Mouse (Mus musculus) MEL (cell line): Measurements from ENCODE around the gene Nnmt.

Source experiments
- CTCF ChIP-seq, 3 experiments: IDR thresholded peaks in 2 of 3; conservative IDR thresholded peaks in 1 of 3; 2 replicates each; pipeline ENCODE4 v1.5.1; 2011 to 2012; ENCODE audit warnings: low read length in 3 of 3, low read depth in 2 of 3, mild to moderate bottlenecking in 2 of 3, improper control_type of control experiment in 1 of 3, inconsistent platforms in 1 of 3, mixed read lengths in 1 of 3, moderate library complexity in 1 of 3; ENCODE audit not compliant: control insufficient read depth in 1 of 3, insufficient read depth in 1 of 3, poor library complexity in 1 of 3, severe bottlenecking in 1 of 3
- ETS1 ChIP-seq: IDR thresholded peaks from 2 replicates; pipeline ENCODE4 v1.6.1; 2012; ENCODE audit warnings: low read depth, mild to moderate bottlenecking, inconsistent platforms, low read length, improper control_type of control experiment, moderate library complexity
- MYC ChIP-seq: IDR thresholded peaks from 2 replicates; pipeline ENCODE4 v1.6.1; 2011; ENCODE audit warnings: low read depth, mild to moderate bottlenecking, low read length, improper control_type of control experiment, moderate library complexity
- NELFE ChIP-seq: IDR thresholded peaks from 2 replicates; pipeline ENCODE4 v1.6.1; 2011; ENCODE audit warnings: low read depth, low read length, improper control_type of control experiment
- TBP ChIP-seq: IDR thresholded peaks from 2 replicates; pipeline ENCODE4 v1.8.0; 2011; ENCODE audit warnings: low read depth, low read length, improper control_type of control experiment
- UBTF ChIP-seq: IDR thresholded peaks from 2 replicates; pipeline ENCODE4 v1.6.1; 2012; ENCODE audit warnings: low read depth, mild to moderate bottlenecking, inconsistent platforms, low read length, improper control_type of control experiment, moderate library complexity, borderline replicate concordance; ENCODE audit not compliant: insufficient read depth

DNA sequence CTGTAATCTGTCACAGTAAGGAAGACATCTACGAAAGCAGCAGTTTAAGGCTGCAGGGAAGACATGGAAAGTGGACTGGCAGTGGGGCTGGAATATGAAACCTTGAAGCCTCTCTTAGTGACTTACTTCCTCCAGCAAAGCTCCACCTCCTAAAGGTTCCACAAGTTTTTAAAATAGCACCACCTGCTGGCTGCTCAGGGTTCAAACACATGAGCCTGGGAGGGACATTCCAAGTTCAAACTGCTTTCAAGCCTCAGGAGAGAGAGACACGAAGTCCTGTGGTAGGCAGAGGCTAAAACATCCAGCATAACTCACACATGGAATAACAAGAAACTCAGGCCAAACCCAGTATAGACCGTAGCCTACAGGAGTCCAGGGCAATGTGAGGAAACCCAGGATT is 39.4 kb upstream of the Nnmt start:
- TF ChIP-seq TBP = no peak
- TF ChIP-seq UBTF = no peak
- TF ChIP-seq MYC = no peak
- TF ChIP-seq ETS1 = no peak
- peak in 2 of 3 experiments; percentile 15 to 31; a peak in 3 of 6 replicates for TF ChIP-seq CTCF (IDR thresholded peaks at IDR 0.05 in 2 of 3, conservative IDR thresholded peaks at IDR 0.05 in 1 of 3; ENCODE audit: control insufficient read depth in 1 of 3, insufficient read depth in 1 of 3, low read depth in 2 of 3, low read length in 3 of 3, poor library complexity in 1 of 3, severe bottlenecking in 1 of 3)
- TF ChIP-seq NELFE = no peak
